Mouse (Mus musculus) adrenal gland, postnatal 25 days (tissue): Measurements from ENCODE around the gene Uckl1. TPM values are rescaled to one million over a fixed set of nuclear protein-coding genes. Genes with fewer than 3 reads are reported as not detected.

Experiments
- DNase-seq: peaks from one replicate; pipeline ENCODE4 v3.0.0; 2021; ENCODE audit warnings: mixed read lengths
- total RNA-seq: library from RNA; stranded (reverse); gene quantifications from 2 replicates; pipeline ENCODE4 v1.2.3, GENCODE M21; 2021

Gene Uckl1
- total RNA-seq, 1 experiment from 2014 or later: 128 TPM

DNA sequence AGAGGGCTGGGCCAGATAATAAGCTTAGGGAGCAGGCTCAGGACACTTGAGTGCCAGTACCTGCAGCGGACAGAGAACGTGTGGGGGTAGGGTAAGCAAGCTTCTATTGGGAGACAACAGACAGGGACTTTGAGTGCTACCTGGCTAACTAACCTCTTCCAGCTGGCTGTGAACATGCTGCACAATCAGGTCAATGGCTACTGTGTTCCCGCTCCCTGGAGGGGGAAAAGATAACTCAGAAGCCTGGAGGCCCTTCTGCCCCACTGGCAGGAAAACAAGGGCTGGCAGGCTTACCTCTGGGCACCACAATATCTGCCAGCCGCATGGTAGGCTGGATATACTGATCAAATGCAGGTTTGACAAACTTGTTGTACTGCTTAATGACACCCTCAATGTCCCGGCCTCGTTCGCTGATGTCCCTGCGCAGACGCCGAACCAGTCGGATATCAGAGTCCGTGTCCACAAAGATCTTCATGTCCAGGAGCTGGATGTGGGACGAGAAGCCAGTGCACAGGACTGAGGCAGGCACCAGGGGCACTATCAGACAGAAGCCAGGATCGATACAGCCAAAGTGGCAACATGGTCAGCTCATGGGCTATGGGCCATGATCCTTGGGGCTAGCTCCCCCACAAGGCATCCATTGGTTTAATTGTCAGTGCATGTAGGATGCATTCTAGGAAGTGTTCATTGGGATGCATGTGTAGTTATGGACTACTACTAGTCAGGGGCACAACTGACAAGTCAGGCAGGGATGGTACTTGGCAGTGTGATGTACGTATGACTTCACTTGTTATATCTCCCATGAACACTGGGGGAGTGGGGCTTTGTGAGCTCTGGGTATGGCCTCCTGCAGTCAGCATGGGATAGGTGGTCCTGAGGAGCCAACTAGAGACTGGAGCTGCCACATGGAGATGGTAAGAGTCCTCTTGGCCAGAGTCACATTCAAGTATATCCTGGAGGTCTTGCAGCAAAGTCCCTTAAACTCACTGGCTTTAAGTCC lies 11.5 kb downstream of the Uckl1 start:
- DNase-seq: no peak

DNA sequence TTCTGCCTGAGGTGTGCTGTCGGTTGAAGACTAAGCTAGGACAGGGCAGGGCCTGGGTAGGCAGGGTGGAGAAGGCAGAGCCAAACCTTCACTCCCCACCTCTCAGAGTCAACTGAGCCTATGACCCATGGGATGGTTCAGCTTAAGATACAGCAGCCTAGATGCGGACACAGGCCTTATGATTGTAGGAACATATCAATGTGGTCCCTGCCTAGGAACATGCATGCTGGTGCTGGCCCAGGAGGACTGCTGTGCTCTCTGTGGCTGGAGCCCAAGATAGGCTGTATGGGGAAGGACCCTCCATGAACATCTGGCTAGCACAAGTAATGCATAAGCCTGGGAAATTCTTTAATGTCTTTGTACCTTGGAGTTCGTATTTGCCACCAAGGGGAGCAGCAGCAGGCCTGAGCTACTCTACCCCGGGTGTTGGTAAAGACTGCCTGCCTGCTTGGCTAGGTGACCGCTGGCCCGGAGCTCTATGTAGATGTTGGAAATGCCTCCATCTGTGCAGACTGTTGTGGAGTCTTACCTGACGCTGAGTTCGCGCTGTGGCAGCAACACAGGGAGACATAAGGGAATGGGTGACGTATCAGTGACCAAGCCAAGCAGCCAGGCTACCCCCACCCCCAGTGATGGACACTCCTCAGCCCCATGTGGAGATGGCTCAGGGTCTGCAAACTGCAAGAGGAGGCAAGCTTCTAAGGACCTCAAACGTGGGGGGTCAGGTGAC lies 12.6 kb downstream of the Uckl1 start:
- no peak for DNase-seq

DNA sequence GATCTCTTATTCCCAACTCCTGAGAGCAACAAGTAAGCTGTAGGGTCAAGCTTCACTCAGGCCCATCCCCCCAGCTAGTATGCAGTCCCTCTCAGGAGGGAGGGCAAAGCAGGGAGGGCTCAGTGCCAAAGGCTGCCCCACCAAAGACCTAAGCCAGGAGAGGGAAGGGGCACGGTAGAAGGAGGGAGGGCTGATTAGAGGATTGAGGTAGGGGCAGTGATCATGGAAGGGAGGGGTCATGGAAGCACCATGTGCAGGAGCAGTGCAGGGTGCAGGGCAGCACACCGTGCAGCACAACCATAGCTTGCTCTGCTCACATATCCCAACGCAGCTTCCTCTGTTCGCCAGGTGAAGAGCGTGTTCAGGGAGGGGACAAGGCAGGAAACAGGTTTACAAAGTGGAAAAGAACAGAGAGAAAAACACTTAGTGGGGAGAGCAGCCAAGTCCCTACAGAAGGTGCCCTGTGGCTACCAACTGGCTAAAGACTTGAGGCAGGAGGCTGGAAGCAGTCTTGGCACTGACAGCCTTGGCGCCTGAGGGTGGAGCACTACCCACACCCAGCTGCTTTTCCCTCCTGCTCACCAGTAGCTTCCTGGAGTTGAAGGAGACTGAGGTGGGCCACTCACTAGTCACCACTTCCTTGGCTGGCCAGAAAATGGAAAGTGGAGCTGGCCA lies 13.6 kb downstream of the Uckl1 start:
- DNase-seq: no peak

DNA sequence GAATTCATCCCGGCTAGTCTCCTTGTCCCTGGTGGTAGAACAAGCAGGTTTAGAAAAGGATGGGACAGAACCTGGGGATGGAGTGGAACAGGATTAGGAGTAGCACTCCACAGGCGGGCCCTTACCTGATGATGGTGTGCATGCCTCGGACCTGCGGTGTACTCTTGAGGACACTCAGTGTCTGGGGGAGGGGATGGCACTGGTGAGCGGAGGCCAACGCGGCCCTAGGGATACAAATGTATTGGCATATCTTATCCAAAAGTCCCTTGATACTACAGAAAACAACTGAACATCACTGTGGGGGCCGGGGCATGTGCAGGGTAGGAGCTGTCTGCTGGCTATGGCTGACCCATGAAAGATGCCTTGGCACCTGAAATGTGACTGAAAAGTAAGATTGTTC lies 14.3 kb downstream of the Uckl1 start:
- DNase-seq: no peak

DNA sequence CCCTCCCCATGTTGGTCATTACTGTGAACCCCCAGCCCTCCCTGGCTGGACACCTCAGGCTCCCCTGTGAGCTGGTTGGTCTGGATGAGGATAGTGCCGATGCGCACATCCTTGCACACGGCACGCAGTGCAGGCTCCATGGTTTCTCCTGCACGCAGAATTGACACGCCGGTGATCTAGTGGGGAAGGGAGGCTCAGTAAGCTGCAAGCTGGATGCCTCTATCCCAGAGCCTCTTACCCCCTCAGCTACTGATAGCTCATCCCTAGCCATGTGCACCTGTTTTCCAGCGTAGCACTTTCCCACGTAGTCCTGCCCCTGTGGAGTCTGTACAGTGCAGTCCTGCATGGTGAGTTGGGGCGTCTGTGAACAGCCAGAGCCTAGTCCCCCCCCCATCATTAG lies 14.8 kb downstream of the Uckl1 start:
- no peak for DNase-seq

DNA sequence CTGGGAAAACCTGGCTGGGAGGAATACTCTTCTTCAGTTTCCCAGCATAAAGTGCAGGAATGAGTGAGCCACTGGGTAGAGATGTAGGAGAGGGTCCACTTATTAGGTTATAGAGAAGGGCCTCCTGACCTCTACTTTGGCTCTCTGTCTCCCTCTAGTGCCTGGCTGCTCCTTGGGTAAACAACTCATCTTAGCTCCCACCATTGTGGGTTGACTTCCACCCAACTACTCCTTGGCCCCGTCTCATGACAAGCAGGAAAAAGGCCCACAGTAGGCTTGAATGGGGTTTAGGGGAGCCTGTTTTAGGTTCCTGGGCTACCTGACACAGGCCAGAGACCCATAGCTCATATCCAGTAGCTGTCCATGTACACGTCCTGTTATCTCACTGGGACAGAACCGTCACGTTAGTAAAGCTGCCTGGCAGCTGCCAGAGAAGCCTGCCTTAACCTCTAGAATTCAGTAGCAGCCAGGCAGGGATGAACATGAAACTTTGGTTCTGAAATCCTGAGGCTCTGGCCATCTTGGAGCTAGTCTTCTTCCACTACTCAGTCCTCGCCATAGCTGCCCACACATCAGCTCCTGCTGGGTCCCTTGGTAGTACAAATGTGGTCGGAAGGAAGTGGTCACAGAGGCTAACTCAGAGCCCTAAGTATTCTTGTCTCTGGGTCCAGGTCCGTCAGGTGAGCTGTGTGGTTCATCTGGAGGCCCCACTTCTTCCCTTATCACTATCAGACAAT lies 16.3 kb downstream of the Uckl1 start:
- DNase-seq: peak; percentile 45

DNA sequence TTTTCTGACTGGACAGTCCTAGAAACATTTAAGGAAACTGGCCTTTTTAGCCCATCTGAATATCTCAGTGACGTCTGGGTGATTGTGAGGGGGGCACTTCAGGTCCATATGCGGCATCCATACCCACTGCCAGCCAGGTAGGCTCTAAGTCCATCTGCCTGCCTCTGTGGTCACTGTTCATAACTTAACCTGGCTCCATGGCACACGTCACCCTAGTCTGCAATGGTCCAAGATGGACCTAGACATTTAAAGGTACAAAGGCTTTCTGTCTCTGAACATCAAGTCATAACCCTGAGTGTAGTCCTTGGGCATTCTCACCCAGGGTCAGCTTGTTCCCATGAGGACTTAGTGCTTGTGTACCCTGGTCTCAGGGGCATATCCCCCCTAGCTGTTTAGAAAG lies 17.4 kb downstream of the Uckl1 start:
- DNase-seq: no peak

DNA sequence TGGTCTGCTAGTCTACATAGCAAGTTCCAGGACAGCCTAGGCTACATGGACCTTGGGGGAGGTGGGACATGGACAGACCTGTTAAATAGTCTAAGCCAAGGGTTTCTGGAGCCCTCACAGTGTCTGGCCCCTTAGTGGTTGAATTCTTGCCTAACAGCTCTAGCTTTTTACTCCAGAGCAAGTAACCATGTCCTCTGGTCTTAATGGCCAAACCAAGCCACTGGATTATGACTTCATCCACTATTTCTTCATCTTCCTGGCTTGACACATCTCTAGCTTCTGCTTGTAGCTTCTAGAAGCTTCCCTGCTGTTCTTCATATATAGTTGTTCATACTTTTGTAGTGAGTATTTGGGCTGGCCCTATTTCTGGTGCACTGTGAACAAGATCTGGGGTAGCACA lies 30.9 kb downstream of the Uckl1 start:
- DNase-seq: no peak

DNA sequence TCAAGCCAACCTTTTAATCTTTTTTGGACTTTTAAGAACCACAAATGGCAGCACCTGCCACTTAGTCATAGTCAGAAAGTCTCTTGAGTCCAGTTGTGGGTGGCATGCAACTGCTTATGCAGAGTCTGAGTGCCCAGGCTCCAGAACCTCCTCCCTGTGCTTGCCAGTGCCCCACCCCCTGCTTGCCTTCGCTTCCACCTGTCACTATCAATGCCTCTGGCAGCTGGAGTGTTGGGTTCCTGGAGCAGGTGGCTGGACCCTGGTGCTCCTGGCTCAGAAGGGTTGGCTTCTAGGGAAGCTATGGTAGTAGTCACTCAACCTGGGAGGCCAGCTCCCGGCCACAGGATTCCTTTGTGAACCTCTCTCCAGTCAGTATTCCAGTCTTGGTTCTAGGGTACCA lies 34.5 kb downstream of the Uckl1 start:
- DNase-seq: no peak

DNA sequence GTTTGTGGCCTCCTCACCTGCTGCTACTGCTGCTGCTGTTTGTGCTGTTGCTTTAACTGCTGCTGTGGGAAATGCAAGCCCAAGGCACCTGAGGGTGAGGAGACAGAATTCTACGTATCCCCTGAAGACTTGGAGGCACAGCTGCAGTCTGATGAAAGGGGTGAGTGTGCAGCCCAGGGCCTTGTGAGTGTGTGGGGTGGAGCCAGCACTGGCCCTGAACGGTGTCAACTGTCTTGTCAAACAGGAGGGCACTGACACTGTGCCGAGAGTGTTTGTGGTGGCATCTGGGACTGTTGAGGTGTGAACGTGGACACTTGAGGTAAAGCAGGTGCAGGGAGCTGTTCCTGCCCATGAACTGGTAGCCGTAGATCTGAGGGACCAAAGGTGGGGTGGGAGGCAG lies 36.0 kb downstream of the Uckl1 start:
- no peak for DNase-seq

DNA sequence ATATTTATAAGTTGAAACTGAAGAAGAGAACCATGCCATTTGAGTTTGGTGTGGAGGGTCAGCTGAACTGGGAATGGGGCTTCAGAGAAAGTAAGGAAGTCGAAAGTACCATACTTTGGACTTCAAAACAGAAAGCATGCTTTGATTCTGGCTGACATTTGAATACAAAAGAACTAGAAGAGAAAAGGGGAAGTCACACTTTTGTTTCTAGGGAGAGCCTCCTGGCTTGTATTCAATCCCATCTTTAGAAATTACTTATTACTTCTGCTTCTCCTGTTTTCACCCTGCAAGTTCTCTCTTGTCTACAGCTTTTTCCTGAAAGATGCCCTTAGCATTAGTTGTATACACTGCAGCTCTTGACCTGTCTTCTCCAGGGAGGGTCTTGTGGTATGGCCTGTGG lies 36.5 kb downstream of the Uckl1 start:
- DNase-seq: no peak

DNA sequence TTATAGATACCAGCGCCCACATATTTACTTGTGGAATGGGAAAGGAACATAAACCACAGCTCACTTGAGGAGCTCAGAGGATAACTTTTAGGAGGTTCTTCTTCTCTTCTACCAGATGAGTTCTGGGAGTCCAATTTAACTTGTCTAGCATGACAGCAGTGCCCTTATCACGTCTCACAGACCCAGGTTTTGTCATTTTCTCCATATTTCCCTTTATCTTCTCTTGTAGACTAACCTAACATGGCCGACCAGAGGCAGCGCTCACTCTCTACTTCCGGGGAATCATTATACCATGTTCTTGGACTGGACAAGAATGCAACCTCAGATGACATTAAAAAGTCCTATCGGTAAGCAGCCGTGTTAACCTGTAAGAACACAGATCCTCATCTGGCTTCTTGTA lies 38.5 kb downstream of the Uckl1 start:
- no peak for DNase-seq

DNA sequence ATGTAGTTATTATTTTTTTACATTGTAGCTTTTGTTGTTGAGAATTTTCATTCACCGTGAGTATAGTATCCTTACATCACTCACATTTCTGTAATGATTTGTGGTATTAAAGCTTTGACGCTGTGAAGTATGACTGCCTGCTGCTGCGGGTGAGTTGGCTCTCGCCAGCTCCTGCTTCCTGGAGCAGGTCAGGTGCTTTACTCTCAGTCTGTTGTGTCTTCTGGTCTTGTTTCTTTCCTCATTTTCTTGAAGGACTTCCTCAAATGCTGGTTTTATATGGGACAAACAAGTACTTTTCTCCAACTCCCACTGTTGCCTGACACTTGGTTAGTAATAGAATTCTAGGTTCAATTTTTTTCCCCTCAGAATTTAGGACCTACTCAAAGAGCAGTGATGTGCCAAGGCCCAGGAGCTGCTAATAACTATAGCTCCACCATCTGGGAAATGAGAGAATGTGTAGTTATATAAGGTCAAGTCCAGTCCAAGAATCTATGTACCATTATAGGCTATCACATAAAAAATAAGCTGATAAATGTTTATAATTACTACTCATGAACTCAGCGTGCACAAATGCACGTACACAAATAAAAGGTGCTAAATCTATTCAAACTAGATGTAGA lies 42.8 kb downstream of the Uckl1 start:
- DNase-seq: no peak

DNA sequence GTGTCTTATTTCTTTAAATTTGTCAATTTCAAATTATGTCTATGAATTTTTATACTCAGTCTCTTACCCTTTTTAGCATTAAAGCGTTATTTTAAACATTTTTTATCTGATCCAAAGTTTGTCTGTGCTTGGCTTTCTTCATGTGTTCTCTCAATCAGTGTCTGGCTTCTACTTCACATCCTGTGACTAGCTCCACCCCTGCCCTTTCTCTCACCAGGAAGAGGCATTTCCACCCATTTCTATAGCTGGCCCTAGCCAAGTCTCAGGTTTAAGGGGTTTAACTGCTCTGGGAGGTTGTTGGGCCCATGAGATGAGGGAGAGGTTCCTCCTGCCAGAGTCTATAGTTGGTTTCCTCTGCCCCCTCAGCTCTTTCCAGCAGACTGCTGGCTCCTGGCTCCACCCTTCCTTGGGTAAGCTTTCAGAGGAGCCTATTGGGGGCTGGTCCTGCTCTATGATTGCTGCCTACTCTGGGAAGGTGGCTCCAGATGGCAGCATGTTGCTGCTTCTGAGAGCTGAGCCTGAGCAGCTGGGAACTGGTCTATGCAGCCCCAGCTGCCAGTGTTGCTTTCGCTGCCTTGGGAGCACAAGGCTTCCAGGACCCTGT lies 47.1 kb downstream of the Uckl1 start:
- no peak for DNase-seq

DNA sequence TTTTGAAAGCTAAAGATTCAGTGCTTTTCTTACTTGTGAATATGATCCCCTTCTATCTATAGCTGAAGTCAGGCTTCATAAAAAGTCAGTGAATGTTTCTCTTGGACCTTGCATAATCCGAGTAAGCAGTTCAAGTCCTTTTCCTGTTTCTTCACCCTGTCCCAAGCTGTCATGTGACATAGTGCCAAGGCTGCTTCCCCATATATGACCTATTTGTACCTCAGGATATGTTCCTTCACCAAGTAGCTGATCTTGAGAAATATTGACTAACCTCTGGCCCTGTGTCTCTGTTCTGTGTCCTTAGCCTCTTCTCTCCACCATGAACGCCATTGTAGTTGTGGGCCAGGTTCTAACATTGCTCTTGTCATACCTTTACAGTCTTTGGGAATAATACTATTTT lies 48.3 kb downstream of the Uckl1 start:
- no peak for DNase-seq

DNA sequence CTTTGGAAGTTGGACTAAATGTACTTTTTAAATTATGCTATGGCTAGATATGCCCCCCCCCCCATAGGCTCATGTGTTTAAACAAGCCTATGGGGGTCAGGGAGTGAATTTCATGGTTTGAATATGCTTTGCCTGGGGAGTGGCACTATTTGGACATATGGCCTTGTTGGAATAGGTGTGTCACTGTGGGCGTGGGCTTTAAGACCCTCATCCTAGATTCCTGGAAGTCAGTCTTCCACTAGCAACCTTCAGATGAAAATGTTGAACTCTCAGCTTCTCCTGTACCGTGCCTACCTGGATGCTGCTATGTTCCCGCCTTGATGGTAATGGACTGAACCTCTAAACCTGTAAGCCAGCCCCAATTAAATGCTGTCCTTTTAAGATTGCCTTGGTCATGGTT lies 52.1 kb downstream of the Uckl1 start:
- DNase-seq: no peak

DNA sequence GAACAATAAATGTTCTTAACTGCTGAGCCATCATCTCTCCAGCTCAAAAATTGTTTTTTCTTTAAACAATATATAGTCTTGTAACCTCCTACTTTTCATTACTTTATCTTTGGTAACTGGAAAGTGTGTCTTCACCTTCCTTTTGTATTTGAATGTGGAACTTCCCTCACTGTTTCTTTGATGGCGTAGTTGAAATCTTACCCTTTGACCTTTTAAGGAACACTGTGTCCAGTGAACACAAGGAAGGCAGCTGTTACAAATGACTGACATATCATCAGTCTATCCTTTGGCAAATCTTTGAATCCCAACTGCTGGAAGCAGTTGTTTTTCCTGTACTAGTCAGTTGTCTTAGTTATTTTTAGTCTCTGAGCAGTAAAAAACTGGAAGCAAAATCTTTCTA lies 55.6 kb downstream of the Uckl1 start:
- DNase-seq: no peak

DNA sequence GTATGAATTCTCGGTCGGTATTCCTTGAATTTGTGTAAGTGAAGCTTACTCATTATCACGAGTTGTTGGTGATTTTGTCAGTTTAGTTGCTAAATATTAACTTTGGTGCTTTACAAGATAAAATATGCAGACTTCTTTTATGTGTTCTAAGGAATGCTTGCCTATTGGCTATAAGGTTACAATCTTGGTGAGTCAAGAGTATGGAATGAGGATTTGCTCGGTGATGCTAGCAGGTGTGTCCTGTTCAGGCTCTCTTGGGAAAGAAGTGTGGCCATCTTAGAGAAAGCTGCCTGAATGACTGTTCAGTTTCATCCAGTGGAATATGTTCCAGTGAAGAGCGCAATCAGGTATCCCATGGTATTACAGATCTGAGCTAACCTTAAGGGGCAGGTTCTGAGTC lies 59.2 kb downstream of the Uckl1 start:
- no peak for DNase-seq

DNA sequence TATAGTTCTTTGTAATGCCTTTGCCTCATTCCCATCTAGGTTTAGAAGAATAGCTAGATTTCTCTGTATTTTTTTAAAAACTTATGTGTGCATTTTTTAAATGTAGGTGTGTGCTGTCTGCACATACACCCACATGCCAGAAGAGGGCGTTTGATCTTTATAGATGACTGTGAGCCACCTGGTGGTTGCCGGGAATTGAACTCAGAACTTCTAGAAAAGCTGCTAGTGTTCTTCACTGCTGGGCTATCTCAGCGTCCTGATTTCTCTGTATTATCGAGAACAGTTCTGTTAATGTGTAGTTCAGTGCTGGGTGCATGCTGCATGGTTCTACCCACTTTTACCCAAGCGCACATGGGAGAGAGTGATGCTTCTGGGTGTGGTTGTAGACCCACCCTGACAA lies 61.9 kb downstream of the Uckl1 start:
- no peak for DNase-seq

DNA sequence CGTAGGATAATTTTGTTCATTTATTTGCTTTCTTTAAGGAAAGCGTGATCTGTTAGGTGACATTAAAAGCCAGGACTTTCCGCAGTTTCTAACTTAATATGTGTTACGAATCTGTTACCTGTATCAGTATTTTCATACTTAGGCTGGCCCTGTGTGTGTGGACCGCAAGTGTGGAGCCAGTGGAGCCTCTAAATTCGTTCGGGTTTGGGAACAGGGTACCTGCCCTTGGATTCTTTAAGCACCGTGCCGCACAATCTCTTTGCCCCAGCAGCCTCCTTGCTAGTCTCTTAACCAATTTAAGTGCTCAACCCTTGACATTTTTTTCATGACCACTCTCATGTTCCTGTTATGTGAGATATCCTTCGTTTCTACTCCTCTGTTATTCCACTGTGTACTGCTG lies 63.2 kb downstream of the Uckl1 start:
- no peak for DNase-seq

DNA sequence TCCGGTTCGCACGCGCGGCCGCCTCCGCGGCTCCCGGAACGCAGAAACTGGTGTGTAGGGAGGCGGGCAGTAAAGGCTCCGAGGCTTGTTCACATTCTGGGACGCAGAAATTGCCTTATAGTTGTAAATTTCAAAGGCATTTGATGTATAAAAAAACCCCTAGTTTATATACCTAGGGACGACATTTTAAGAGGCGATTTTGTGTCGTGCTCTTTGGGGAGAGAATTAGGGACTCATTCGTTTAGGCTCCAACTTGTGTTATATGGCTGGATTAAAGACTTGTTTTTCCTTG lies 63.8 kb downstream of the Uckl1 start:
- DNase-seq: no peak
